Mouse (Mus musculus): ENCODE data around the gene Med16. TPM values are rescaled to one million over a fixed set of nuclear protein-coding genes. Genes with fewer than 3 reads are reported as not detected.

Gene Med16
- polyA plus RNA-seq, 2 experiments from 2014 or later: 5.0 to 7.7 TPM

GRCm38 (mm10) chr10:79932736-79933135 is 24.0 kb upstream of the Med16 start:
- ATAC-seq: no peak

- no peak for ATAC-seq
These were observed 23.1 kb upstream of the Med16 start for GRCm38 (mm10) chr10:79931797-79932196.

- no peak for ATAC-seq
These were observed 22.1 kb upstream of the Med16 start for GRCm38 (mm10) chr10:79930826-79931186.

GRCm38 (mm10) chr10:79929967-79930825 is 21.5 kb upstream of the Med16 start:
- ATAC-seq: no peak

- no peak for ATAC-seq
These were observed 20.4 kb upstream of the Med16 start for GRCm38 (mm10) chr10:79928907-79929701.

GRCm38 (mm10) chr10:79928030-79928694 is 19.4 kb upstream of the Med16 start:
- no peak for ATAC-seq

GRCm38 (mm10) chr10:79927324-79928029 is 18.8 kb upstream of the Med16 start:
- peak; percentile 26 for ATAC-seq

- ATAC-seq: peak; percentile 73
These were observed 18.0 kb upstream of the Med16 start, which contains the start of gene Arid3a for GRCm38 (mm10) chr10:79926491-79927323. TSS of gene Arid3a (plus strand) at chr10:79927043.

GRCm38 (mm10) chr10:79925785-79926490 is 17.2 kb upstream of the Med16 start:
- peak; percentile 8 for ATAC-seq

- ATAC-seq: peak; percentile 44
These were observed 16.5 kb upstream of the Med16 start for GRCm38 (mm10) chr10:79924998-79925784.

GRCm38 (mm10) chr10:79921572-79921971 is 12.8 kb upstream of the Med16 start:
- ATAC-seq: no peak

GRCm38 (mm10) chr10:79920958-79921535 is 12.3 kb upstream of the Med16 start, which contains the start of gene R3hdm4:
TSS of gene R3hdm4 (minus strand) at chr10:79921208.
- ATAC-seq: no peak

GRCm38 (mm10) chr10:79920056-79920890 is 11.6 kb upstream of the Med16 start:
- ATAC-seq: no peak

GRCm38 (mm10) chr10:79919251-79919849 is 10.6 kb upstream of the Med16 start:
- ATAC-seq: no peak

- ATAC-seq: no peak
These were observed 9.7 kb upstream of the Med16 start for GRCm38 (mm10) chr10:79918231-79919078.

- ATAC-seq: no peak
These were observed 8.9 kb upstream of the Med16 start for GRCm38 (mm10) chr10:79917532-79918100.

All from CD4-positive, CD25-positive, alpha-beta regulatory T cell, adult 4 months (primary cell).